Mouse (Mus musculus) hindbrain, embryonic 16.5 days (tissue): ENCODE measurements around the gene Runx2. TPM values are rescaled to one million over a fixed set of nuclear protein-coding genes. Genes with fewer than 3 reads are reported as not detected.
A peak's percentile ranks its signal among the peaks of the same experiment; 100 is the strongest.

ENCODE experiments used
- ATAC-seq: fragments of 200-750 bp; cut with Nextera tagmentation; 2 replicates; pipeline ENCODE4 v1.8.0; 2017; ENCODE audit warnings: moderate TSS enrichment, moderate library complexity
- H3K27ac ChIP-seq: fragments of 300-500 bp; sonication (generic); 2 replicates; pipeline ENCODE4 v1.5.1; 2014; ENCODE audit warnings: low read depth, mild to moderate bottlenecking, control low read depth, low read length, moderate library complexity
- H3K27me3 ChIP-seq: fragments of 300-500 bp; sonication (generic); replicated peaks from 2 replicates; pipeline ENCODE4 v1.6.1; 2014; ENCODE audit warnings: low read length; ENCODE audit not compliant: control insufficient read depth, insufficient read depth
- H3K36me3 ChIP-seq: fragments of 300-500 bp; sonication (generic); 2 replicates; pipeline ENCODE4 v1.6.1; 2014; ENCODE audit warnings: mild to moderate bottlenecking, low read length, moderate library complexity, mixed read lengths; ENCODE audit not compliant: control insufficient read depth, insufficient read depth
- H3K4me1 ChIP-seq: fragments of 300-500 bp; sonication (generic); 2 replicates; pipeline ENCODE4 v1.6.1; 2014; ENCODE audit warnings: low read depth, low read length; ENCODE audit not compliant: control insufficient read depth, insufficient read depth
- H3K4me2 ChIP-seq: fragments of 300-500 bp; sonication (generic); 2 replicates; pipeline ENCODE4 v1.6.1; 2014; ENCODE audit warnings: mild to moderate bottlenecking, low read length, control low read depth, moderate library complexity
- H3K4me3 ChIP-seq: fragments of 300-500 bp; sonication (generic); 2 replicates; pipeline ENCODE4 v1.5.1; 2014; ENCODE audit warnings: mild to moderate bottlenecking, low read length, control low read depth, moderate library complexity
- H3K9ac ChIP-seq: fragments of 300-500 bp; sonication (generic); 2 replicates; pipeline ENCODE4 v1.6.1; 2014; ENCODE audit warnings: low read depth, mild to moderate bottlenecking, control low read depth, low read length, moderate library complexity
- H3K9me3 ChIP-seq: fragments of 300-500 bp; sonication (generic); 2 replicates; pipeline ENCODE4 v1.6.1; 2014; ENCODE audit warnings: mild to moderate bottlenecking, low read length, moderate library complexity; ENCODE audit not compliant: control insufficient read depth
- WGBS: fragments of 180-500 bp; shearing (Covaris S2); extraction: QIAGEN DNeasy Blood & Tissue Kit; methylation state at CpG from one replicate; pipeline ENCODE4 v1.1.7; 2014; 5-methylcytosine and 5-hydroxymethylcytosine counted together
- polyA plus RNA-seq: library from polyadenylated mRNA; unstranded; fragments of >200 nt; fragmentation: Nextera tagmentation; extraction: Ambion mirVana; gene quantifications from 2 replicates; pipeline ENCODE4 v1.2.1, GENCODE M21; 2015

Runx2 gene
- polyA plus RNA-seq, 1 experiment from 2014 or later, result 0.31 TPM

DNA sequence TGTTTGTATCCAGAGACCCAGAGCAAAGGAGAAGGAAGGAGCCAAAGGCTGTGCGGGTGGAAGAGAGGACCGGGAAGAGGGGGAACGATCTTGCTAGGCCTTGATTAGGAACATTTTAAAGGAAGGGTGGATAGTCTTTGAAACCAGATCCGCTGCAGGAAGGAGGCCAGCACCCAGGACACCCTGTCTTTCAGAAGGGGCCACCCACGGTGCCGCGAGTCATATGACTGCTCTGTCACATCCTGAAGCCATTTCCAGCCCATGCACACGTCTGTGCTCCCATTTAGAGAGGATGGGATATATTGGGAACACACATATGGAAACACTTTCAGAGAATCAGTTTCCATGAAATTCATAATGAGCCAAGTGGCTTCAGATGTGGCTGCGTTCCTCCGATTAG lies 196.4 kb downstream of the Runx2 start:
- 62% methylated on average over 10 of the region's 10 CpGs for WGBS

GRCm38 (mm10) chr17:44617741-44618140 lies 196.9 kb downstream of the Runx2 start:
- no peak overlapping the region for H3K9ac ChIP-seq
- H3K27ac ChIP-seq, result 0 out of 2 replicates have a peak overlapping the region, but pooled peaks have one; percentile 25
- WGBS, result 63% methylated on average over 2 of the region's 2 CpGs
- ATAC-seq, result no peak
- no peaks in the 10 kb centered on the region for H3K27me3 ChIP-seq
- H3K4me3 ChIP-seq, result no peak overlapping the region
- 0 out of 2 replicates have a peak, but pooled peaks cover 2% of the 10 kb centered on the region for H3K4me1 ChIP-seq
- H3K36me3 ChIP-seq, result no peaks in the 10 kb centered on the region
- no peaks in the 10 kb centered on the region for H3K9me3 ChIP-seq
- no peak overlapping the region for H3K4me2 ChIP-seq

More for the DNA sequence above, 196.4 kb downstream of the Runx2 start:
- H3K9ac ChIP-seq, result no peak overlapping the region
- no peaks in the 10 kb centered on the region for H3K9me3 ChIP-seq
- no peaks in the 10 kb centered on the region for H3K27me3 ChIP-seq
- H3K4me1 ChIP-seq, result 0 out of 2 replicates have a peak, but pooled peaks cover 2% of the 10 kb centered on the region
- H3K4me2 ChIP-seq, result peak overlapping the region; percentile 38; the same call in 1 of the 2 replicates
- ATAC-seq, result no peak
- H3K36me3 ChIP-seq, result no peaks in the 10 kb centered on the region
- 0 out of 2 replicates have a peak overlapping the region, but pooled peaks have one; percentile 25 for H3K27ac ChIP-seq
- H3K4me3 ChIP-seq, result no peak overlapping the region

DNA sequence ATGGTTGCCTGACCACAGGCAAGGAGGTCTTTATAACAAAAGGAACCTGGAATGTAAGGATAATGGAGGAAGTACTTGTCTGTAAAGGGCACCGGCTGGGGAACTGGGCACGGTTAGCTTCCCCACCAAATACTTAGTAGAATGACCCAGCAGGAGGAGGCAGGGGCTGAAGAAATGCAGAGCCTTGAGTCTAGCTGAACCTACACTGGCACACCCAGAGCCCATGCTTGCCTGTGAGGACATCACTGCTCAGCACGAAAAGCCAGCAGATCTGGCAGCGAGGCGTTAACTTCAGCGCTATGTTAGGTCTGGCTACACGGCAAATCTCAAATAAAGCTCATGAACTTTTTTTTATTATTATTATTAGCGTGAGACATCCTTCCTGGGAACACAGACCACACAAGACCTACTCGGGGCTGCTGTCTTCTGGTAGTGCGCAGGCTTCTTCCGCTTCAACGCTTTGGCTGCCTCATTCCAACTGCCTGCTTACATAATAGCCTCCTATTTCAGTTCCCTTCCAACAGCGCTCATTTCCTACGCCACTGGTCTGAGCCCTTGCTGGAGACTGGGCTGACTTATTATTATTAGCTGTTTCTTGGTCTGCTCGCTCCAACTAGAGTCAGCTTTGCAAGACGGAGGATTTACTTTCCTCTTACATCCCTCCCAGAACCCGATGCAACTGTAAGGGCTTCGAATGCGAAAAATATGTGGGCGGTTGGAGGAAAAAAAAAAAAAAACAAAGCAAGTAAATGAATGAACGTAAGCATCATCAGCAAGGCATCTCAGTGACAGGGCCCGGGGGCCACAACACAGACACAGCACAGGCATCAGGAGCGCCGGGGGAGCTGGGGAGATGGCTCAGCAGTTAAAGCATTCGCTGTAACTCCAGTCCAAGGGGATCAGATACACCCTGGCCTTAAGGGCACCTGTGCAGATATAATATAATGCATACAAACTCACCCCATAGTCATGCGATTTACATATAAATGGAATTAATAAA lies 200.6 kb downstream of the Runx2 start:
- Histone ChIP-seq H3K9me3 (no peaks in the 10 kb centered on the region), H3K4me3 (no peak overlapping the region), H3K27me3 (no peaks in the 10 kb centered on the region), H3K36me3 (no peaks in the 10 kb centered on the region), H3K4me1 (0 out of 2 replicates have a peak, but pooled peaks cover 2% of the 10 kb centered on the region), H3K4me2 (peak overlapping the region; percentile 34), H3K27ac (no peak overlapping the region), H3K9ac (peak overlapping the region; percentile 7; the same call in 1 of the 2 replicates)
- whole genome bisulfite sequencing, result 45% methylated on average over 26 of the region's 26 CpGs
- ATAC-seq, result peak; percentile 81

GRCm38 (mm10) chr17:44612641-44613040 lies 202.0 kb downstream of the Runx2 start:
- Histone ChIP-seq H3K4me2 (no peak overlapping the region), H3K36me3 (no peaks in the 10 kb centered on the region), H3K27ac (no peak overlapping the region), H3K9ac (no peak overlapping the region), H3K27me3 (no peaks in the 10 kb centered on the region), H3K4me3 (no peak overlapping the region), H3K4me1 (0 out of 2 replicates have a peak, but pooled peaks cover 2% of the 10 kb centered on the region), H3K9me3 (no peaks in the 10 kb centered on the region)
- 66% methylated on average over 8 of the region's 8 CpGs for WGBS
- ATAC-seq, result no peak

DNA sequence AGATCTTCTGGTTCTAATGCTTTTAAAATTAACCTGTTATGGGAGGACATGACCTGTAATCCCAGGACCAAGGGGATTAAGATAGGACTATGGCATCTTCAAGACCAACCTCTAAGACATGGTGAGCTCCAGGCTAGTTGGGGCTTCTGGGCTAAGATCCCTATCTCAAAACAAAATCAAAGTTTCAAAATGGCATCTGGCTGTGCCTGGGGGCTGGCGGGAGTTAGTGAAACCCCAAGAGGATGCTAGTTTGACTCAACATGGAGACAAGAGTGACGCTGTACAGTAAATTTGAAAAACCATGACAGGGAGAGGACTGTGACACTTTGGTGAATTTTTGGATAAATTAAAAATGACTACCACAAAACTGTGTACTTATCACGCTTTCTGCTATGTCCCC lies 202.6 kb downstream of the Runx2 start:
- H3K27me3 ChIP-seq, result no peaks in the 10 kb centered on the region
- H3K9ac ChIP-seq, result no peak overlapping the region
- no peaks in the 10 kb centered on the region for H3K9me3 ChIP-seq
- no peaks in the 10 kb centered on the region for H3K36me3 ChIP-seq
- no peak overlapping the region for H3K27ac ChIP-seq
- H3K4me2 ChIP-seq, result no peak overlapping the region
- H3K4me3 ChIP-seq, result no peak overlapping the region
- WGBS, result 95% methylated on average over 3 of the region's 3 CpGs
- 0 out of 2 replicates have a peak, but pooled peaks cover 2% of the 10 kb centered on the region for H3K4me1 ChIP-seq
- no peak for ATAC-seq

DNA sequence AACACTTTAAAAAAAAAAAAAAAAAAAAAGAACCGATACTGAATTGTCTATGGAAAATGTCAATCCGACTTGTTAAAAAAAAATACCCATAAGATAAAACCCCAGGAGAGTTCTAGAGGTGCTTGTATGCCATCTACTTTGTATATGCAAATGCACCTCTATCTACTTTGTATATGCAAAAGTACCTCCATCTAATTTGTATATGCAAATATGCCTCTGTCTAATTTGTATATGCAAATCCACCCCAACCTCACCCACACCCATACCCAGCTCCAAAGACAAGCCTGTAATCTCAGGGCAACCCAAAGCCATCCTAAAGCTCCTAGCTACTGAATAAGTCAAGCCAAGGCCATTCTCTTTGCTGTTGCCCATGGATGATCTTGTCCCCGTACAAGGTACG lies 203.1 kb downstream of the Runx2 start:
- Histone ChIP-seq H3K27me3 (no peaks in the 10 kb centered on the region), H3K9ac (no peak overlapping the region), H3K4me2 (no peak overlapping the region), H3K9me3 (no peaks in the 10 kb centered on the region), H3K4me1 (0 out of 2 replicates have a peak, but pooled peaks cover 2% of the 10 kb centered on the region), H3K36me3 (no peaks in the 10 kb centered on the region), H3K27ac (no peak overlapping the region), H3K4me3 (no peak overlapping the region)
- no peak for ATAC-seq
- 88% methylated on average over 4 of the region's 4 CpGs for WGBS

GRCm38 (mm10) chr17:44610828-44611227 lies 203.8 kb downstream of the Runx2 start:
- Histone ChIP-seq H3K27me3 (no peaks in the 10 kb centered on the region), H3K4me1 (0 out of 2 replicates have a peak, but pooled peaks cover 2% of the 10 kb centered on the region), H3K9me3 (no peaks in the 10 kb centered on the region), H3K4me2 (no peak overlapping the region), H3K4me3 (no peak overlapping the region), H3K9ac (no peak overlapping the region), H3K36me3 (no peaks in the 10 kb centered on the region), H3K27ac (no peak overlapping the region)
- WGBS, result 77% methylated on average over 6 of the region's 6 CpGs
- no peak for ATAC-seq

GRCm38 (mm10) chr17:44609897-44610641 lies 204.5 kb downstream of the Runx2 start:
- H3K36me3 ChIP-seq, result no peaks in the 10 kb centered on the region
- H3K9ac ChIP-seq, result no peak overlapping the region
- no peak overlapping the region for H3K4me3 ChIP-seq
- 79% methylated on average over 4 of the region's 5 CpGs for WGBS
- no peak overlapping the region for H3K4me2 ChIP-seq
- H3K4me1 ChIP-seq, result 0 out of 2 replicates have a peak, but pooled peaks cover 2% of the 10 kb centered on the region
- no peaks in the 10 kb centered on the region for H3K9me3 ChIP-seq
- no peak overlapping the region for H3K27ac ChIP-seq
- no peaks in the 10 kb centered on the region for H3K27me3 ChIP-seq
- ATAC-seq, result no peak
